Mouse (Mus musculus): ENCODE data around the gene Cdc16.

DNA sequence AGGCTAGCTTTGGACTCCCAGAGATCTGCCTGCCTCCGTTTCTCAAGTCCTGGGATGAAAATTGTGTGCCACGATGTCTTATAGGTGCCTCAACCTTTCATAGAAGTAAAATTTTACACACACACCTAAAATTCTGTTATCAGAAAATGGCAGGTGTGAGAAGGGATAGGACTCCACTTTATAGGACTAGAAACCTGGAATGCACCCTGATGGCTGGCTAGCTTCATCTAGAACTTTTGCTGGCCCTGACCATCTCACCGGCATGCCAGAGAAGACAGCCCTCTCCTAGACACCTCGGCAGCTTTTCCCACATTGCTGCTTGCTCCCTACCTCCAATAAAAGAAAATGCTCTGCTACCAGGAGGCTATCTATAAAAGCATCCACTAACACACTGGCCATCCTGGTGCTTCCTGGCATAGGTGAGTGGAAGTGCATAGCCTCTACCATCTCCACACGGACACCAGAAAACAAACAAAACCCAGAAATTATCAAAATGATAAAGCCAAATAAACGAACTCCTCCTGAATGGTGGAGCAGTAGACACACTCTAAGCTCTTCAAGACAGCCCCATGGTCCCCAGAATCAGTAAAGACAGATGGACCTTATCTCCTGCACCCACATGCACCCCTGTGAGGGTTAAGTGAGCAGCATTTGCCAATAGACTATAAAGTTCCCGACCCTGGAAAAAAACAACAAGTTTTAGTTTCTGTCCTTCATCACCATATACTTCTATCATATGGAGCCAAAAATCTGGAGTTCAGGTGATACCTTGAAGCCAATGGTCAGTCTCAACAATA lies 16.5 kb upstream of the Cdc16 start:
- TF ChIP-seq PAX5 (IDR thresholded peaks at IDR 0.05; ENCODE audit: low read length) (no peak), CTCF (conservative IDR thresholded peaks at IDR 0.05 in 1 of 2, IDR thresholded peaks at IDR 0.05 in 1 of 2; ENCODE audit: low read depth in 2 of 2, low read length in 2 of 2) (no peak), CHD1 (IDR thresholded peaks at IDR 0.05; ENCODE audit: low read depth, low read length) (no peak), POLR2A (IDR thresholded peaks at IDR 0.05; ENCODE audit: low read depth, low read length) (no peak), JUND (conservative IDR thresholded peaks at IDR 0.05; ENCODE audit: low read depth, low read length) (no peak), USF1 (IDR thresholded peaks at IDR 0.05; ENCODE audit: low read depth, low read length) (no peak), ZNF384 (IDR thresholded peaks at IDR 0.05; ENCODE audit: low read depth, low read length) (no peak), ELF1 (IDR thresholded peaks at IDR 0.05; ENCODE audit: low read depth, low read length) (no peak), RAD21 (IDR thresholded peaks at IDR 0.05; ENCODE audit: low read depth, low read length) (no peak), MYC (IDR thresholded peaks at IDR 0.05; ENCODE audit: low read depth, low read length) (no peak), NELFE (IDR thresholded peaks at IDR 0.05; ENCODE audit: low read depth, low read length) (no peak), USF2 (conservative IDR thresholded peaks at IDR 0.05; ENCODE audit: low read depth, low read length) (no peak), TCF12 (IDR thresholded peaks at IDR 0.05; ENCODE audit: low read depth, low read length) (no peak), EP300 (IDR thresholded peaks at IDR 0.05; ENCODE audit: low read length) (no peak)

All from CH12.LX (cell line).